Mouse (Mus musculus) lung, adult 18-20 months (tissue): ENCODE results near the gene Gclm.
"Not testable (repeated sequence)": the region's sequence is repeated elsewhere in the genome, so short reads cannot be mapped to it uniquely, and the experiment has no call there.

Experiments
- DNase-seq, 2 experiments: peaks; one replicate each; pipeline ENCODE4 v3.0.0; 2022; ENCODE audit warnings: mixed read lengths in 2 of 2

The Gclm gene

DNA sequence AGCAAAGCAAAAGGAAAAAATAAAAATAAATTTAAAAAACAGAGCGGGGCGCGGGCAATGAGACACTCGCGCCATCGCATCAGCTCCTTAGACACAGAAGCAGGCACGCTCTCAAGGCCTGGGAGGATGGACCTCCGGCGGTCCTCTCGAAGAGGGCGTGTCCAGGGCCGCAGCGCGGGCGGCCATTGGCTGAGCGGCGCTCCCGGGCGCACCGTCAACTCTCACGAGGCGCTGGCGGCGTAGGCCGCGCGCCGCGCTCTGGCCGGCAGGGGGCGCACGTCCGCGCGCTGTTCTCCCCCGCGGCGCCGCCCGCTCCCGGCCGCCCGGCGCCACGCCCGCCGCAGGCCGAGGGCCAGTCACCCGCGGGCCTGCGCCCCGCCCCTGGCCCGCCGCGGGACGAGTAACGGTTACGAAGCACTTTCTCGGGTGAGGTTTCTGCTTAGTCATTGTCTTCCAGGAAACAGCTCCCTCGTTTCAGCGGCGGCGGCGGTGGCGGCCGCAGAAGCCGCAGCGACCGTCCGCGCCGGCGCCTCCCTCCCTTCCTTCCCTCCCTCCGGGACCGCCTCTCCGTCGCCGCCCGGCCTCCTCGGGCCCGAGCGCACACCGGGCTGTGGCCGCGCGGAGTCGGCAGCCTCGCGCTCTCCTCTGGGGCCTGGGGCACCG lies at the start of gene Gclm:
Gene Gclm, plus strand, starts transcription at position 343 of the 663 bp plus-strand sequence.
- DNase-seq, result peak; percentile 91 to 93

DNA sequence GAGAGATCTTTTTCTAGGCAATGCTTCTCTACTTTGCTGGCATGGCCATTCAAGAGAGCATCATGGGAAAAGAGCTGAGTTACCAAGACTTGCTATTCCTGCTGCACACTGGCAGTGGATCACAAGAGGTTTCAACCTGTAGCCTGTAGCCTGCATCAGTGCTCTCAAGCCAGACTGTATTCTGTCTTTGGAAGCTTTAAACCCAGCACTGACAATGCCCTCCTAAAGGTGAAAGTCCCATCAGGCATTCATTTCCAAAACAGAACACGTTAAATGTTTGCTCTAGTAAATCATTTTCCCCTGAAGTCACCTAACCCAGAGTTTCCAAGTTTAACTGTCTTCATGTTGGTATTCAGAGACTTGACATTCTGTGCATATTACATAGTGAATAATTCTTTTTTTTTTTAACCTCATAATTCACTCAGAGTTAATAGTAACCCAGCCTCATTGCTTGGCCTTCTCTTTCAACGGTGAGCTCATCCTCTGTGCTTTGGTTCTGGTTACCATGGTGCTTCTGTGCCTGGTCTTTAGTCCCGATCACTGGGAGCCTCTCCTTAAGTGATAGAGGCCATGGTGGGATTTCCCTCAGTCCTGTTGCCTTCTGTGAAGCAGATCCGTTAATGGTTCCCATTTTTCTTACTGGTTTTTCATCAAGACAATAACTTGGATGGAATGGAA lies 48.6 kb upstream of the Gclm start:
- no peak for DNase-seq

- DNase-seq, result no peak
These were observed 46.8 kb upstream of the Gclm start for GRCm38 (mm10) chr3:122198532-122198931.

GRCm38 (mm10) chr3:122198966-122199381 lies 46.4 kb upstream of the Gclm start:
- DNase-seq, result peak; percentile 80 to 88

DNA sequence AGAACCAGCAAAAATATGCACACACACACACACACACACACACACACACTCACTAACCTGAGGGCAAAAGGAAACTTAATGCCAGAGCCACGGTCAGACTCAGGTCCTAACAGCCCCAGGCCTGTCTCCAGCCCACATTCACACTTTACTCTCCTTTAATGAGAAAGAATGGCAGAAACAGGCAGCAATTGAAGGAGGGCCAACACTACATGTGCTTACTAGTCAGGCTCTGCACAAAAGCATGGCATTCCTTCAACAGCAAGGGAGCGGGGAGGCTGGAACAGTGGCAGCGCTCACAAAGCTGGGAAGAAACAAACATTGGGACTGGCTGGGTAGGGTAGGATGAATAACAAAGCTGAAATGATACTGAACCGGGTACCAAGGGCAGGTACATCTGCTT lies 45.8 kb upstream of the Gclm start:
- no peak for DNase-seq

DNA sequence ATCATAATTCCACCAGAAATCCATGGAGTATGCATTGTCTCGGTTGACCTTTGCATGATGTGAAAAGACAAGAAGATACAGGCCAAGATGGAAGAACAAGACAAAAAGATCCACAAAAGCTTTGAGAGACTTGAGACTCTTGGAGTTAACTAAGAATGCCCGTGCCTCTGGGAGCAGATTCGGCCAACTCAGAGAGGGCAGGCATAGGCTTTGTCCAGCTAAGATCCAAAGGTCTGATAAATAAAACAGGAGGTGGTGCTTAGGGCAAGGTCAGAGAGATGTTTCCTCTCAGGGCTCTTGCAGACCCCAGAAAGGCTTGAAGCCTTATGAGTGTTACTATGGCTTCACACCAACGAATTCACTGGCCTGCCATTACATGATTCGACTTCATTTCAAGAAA lies 45.3 kb upstream of the Gclm start:
- no peak for DNase-seq

GRCm38 (mm10) chr3:122200447-122200846 lies 44.9 kb upstream of the Gclm start:
- DNase-seq, result no peak

DNA sequence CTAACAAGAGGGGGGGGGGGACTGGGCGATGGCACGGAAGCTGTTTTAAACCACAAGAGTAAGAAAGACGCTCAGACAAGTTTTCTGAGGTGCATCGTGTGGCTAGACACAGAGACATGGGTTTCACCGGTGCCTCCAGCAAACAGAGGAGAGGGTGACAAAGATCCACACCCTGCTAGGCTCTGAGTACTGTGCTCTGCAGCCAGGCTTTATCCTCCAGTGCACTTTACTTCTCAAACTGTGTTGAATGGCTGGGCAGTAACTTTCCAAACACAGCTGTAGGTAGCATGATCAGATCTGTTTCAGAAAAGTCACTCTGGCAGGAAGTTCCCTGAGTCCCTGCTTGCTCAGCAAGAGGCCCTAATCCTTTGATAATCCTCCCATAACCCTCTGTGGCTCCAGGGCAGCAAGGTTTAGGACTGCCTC lies 43.0 kb upstream of the Gclm start:
- DNase-seq, result no peak

DNA sequence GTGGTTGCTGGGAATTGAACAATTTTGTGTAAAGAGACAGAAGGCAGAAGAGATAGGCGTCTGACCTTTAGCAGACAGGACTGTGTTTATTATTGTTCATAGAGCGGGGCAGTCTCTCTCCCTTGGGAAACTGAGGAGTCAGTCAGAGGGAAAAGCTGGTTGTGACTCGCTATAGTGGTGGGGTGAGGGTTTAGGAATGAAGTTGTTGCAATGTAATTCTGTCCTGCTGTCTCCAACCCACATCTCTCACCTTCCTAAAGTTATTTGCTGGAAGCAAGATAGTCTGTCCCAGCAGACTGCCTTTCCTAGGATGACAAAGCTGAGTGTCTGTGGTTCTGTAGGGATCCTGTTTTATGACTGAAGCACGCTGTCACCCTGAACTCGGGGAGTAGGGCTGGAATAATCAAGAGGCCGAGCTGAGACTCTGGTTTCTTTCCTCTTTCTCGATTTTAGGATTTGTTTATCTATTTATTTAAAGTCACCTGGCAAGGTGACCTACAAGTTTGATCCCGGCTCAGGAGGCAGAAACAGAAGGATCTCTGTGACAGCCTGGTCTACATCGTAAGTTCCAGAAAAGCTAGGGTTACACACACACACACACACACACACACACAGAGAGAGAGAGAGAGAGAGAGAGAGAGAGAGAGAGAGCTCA lies 41.6 kb upstream of the Gclm start:
- no peak for DNase-seq

DNA sequence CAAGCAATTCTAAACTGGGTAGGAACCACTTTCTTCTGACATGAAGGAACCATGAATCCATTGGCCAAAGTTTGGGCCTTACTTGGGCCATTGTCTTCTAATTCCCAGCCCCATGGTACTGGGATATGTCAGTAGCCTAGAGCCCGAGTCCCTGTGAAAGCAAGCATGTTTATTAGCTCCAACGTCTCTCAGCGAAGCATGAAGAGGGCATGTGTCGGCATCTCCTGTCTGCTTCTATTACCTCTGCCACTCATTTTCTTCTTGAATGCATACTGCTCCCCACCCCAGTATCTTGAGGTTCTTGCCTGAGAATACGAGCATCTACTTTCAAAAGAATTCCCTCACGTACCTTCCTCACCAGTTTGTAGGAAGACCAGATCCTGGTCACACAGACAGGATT lies 39.6 kb upstream of the Gclm start:
- no peak for DNase-seq

- DNase-seq, result no peak
These were observed 38.9 kb upstream of the Gclm start for GRCm38 (mm10) chr3:122206279-122207070.

DNA sequence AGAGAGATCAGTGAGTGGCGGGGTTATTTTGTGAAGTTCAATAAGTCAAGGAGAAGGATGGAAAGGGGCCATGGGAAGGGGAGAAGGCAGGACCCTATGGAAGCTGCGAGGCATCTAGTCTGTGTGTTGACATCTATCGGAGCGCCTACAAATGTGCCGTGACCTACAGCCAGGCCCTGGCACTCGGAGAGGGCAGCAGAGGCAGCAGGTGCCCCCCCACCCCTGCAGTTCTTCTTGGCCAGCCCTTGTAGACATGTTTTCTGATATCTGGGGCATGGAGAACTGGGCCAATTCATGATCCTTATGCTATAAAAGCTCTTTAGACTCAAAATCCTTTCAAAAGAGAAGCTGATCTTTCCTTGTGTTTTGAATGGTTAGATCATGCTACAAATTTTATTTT lies 37.6 kb upstream of the Gclm start:
- no peak for DNase-seq

DNA sequence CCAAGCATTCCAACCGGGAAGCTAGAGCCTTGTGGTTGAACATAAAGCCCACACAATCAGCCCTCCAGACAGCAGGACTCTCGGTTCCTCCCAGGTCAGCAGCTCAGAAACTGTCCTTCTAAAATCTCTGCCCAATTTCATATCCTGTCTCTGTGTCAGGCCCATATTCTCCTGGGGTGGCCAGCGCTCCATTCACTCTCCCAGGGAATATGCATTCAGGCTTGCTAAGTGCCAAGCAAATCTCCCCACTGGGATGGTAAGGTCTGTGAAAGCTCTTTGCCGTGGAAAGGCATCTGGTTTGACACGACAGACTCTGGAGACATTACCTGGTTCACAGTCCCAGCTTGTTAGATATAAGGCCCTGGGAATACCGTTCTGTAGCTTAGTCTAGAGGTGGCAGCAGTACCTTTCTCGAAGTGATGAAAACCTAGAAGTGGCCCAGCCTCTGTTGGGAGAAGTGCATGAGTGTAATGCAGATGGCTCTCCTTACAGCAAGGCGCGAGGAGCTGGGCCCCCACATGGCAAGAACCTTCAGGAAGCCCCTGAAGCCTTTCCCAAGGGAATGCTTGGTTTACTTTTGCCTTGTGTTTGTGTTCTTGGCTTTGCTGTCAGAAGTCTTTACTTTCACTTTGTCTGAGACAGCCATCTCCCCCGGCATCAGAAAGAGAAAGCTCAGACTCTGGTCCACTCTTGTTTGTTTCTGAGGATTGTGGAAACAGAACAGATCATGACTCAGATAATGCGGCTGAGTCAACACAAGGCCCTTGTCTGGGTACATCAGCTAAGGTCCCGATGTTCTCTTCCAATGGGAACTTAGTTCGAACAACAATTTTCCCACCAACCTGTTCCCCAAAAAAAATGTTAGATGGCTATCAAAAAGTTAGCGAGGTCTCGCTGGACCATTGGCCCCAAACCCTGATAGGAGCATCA lies 36.8 kb upstream of the Gclm start:
- DNase-seq, result peak; percentile 3 to 7

GRCm38 (mm10) chr3:122209511-122209910 lies 35.8 kb upstream of the Gclm start:
- DNase-seq, result no peak

DNA sequence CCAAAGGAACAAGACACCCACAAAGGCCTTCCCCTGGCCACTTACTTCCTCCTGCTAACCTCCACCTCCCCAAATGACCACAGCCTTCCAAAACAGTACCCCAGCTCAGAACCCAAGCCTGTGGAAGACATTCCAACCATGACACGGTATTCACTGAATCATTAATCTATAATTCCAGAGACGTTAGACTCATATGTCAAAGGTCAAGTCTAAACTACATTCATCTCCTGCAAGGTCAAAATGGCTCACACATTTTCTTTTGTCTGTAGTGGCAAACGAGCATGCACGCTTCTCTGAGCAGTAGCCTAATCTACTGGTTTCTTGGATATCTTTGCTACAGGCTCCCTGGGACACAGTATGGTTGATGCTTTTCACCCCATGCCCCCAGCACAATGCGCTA lies 34.9 kb upstream of the Gclm start:
- no peak for DNase-seq

DNA sequence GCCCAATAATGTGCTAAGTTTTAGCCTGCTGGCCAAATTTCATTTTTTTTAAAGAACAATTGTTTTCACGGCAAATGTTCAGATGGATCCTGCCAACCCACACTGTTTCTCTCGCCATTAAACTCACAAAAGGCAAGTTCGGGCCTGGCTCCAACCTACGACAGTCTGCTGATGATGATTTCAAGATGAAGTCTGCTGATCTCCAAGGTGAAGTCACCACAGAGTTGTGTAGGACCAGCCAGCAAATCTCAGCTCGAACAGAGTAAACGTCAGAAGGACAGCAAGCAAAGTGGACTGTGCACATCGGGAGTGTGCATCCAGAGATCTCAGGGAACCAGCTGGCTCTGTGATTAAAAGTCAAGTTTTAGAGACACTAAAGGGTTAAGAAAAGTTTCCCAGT lies 34.5 kb upstream of the Gclm start:
- DNase-seq, result no peak

- DNase-seq, result peak; percentile 23 to 67
These were observed 33.8 kb upstream of the Gclm start for GRCm38 (mm10) chr3:122211446-122212125.

- DNase-seq, result no peak
These were observed 23.9 kb upstream of the Gclm start for GRCm38 (mm10) chr3:122221240-122222036.

DNA sequence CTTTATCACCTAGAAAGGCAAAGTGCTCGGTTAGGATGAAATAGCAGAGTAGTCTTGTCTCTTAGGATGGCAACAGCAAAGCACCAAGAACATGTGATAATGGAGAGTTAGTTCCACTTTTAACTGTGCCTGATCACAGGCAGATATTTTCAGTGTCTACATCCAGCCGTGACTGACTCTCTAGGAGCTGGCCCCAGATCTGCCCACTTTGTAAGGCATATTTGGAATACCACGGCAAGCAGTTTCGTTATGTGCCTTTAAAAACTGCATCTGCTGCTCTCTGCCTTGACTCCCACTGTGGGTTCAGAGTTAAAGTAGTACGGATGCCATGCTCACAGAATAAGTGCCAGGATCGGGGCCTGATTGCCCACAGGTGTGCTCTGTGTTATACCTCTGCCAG lies 18.4 kb upstream of the Gclm start:
- not testable (repeated sequence) for DNase-seq

- no peak for DNase-seq
These were observed 9.6 kb upstream of the Gclm start for GRCm38 (mm10) chr3:122235772-122236171.

GRCm38 (mm10) chr3:122242876-122243275 lies 2.5 kb upstream of the Gclm start:
- no peak for DNase-seq
